Mouse (Mus musculus): Measurements from ENCODE around the gene Gab1.

Gene Gab1

GRCm38 (mm10) chr8:80872688-80873087 lies 7.6 kb downstream of the Gab1 start:
- DNase-seq (ENCODE audit: low read depth), result no peak

DNA sequence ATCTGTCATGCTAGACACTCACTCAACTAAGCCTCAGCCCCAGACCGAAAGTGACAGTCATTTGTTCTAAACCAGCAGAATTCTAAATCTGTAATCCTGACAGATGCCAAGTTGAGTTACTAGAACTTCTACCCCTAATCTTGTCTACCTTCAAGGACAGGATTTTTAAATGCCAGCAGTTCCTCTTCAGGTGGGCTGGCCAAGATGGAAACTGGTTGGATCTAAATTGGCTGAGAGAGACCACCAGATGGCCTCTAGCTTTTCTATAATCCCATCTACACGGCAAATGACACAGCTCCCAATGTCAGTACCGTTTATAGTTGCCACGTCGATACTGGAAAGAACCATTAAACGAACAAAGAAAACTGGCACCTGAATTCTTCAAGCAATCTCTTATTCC lies 8.9 kb downstream of the Gab1 start:
- no peak for DNase-seq (ENCODE audit: low read depth)

DNA sequence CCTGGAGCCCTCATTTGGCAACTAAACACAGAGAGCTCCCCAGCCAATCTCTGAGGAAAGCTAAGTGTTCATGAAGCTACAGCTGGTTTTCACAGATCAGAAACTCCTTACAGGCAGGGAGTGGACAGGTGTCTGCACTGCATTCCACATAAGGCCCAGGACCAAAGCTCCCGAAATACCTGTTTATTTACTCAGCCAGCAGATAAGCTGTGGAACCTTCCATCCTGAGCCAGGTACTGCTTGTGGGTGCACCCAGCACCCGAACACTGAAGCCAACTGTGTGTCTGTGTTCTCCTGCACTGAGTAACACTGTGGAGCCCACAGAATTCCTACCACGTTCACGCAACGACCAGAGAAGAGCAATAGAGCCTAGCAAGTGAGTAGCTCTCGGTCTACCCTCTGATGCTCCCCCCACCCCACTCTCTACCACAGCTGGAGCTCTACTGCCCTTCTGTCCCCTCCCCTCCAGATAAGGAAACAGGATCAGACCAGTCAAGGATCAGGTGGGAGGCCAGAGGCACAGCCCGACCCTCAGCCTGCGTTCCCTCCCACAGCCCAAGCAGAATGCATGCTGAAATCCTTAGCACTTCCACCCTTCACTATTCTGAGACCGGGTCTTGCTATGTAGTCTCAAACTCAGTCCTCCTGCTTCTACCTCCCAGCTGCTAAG lies 9.6 kb downstream of the Gab1 start:
- no peak for DNase-seq (ENCODE audit: low read depth)

DNA sequence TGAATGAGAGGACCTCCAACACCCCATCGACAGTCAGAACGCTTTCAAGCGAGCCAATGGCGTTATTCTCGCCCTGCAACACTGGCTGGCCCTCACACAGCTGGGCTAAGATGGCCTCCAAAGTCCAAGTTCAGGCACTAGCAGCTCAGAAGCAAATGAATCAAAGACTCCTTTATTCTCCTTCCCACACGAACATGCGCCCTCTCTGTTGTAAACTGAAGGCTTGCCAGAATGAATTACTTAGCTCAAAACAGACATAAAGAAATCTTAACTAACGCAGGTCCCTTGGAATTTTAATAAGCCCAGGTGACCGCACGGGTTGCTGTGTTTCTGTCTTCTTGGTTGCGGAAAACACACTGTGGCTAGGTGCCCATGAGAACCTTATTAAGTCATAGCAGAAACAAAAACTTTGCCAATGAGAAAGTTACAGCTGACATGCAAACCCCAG lies 10.4 kb downstream of the Gab1 start:
- no peak for DNase-seq (ENCODE audit: low read depth)

DNA sequence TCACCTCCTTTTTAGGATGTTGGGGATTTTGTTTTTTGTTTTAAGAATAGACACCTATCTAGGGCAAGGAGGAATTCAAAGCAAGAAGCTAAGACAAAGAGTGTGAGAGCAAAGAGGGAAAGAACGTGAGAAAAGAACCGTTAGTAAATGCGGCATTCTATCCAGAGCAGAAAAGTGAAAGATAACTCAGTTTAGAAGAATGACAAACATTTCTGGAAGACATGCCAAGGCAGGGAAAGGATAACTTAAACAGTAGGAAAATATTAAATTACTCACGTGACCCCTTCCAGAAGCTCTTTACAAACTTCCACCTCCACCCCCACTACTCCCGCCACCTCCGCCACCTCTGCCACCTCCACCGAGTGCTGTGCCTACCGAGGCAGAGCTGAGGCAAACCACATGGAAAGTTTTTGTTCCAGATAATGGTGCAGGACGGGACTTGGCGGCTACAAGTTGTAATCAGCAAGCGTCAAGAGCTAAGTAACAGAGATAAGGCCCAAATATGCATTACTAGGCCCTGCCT lies 11.5 kb downstream of the Gab1 start:
- DNase-seq (ENCODE audit: low read depth), result no peak

GRCm38 (mm10) chr8:80868006-80868702 lies 12.2 kb downstream of the Gab1 start:
- no peak for DNase-seq (ENCODE audit: low read depth)

DNA sequence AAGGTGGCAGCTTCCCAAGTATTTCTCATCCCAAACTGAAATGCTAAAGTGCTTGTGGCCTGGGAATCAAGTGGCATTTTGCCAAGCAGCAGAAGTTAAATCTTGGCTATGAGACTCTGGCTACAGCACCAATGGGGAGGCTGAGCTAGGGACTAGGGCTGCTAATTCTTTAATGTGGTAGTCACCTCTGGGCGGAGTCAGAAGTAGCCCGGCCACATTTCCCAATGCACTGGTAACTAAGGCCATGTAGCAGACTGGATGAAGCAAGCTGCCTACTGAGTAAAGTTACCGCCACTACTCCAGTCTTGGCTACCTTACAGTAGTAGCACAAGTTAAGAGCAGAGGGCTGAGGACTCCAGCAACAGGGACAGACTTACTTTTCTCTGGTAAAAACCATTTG lies 12.7 kb downstream of the Gab1 start:
- DNase-seq (ENCODE audit: low read depth), result no peak

DNA sequence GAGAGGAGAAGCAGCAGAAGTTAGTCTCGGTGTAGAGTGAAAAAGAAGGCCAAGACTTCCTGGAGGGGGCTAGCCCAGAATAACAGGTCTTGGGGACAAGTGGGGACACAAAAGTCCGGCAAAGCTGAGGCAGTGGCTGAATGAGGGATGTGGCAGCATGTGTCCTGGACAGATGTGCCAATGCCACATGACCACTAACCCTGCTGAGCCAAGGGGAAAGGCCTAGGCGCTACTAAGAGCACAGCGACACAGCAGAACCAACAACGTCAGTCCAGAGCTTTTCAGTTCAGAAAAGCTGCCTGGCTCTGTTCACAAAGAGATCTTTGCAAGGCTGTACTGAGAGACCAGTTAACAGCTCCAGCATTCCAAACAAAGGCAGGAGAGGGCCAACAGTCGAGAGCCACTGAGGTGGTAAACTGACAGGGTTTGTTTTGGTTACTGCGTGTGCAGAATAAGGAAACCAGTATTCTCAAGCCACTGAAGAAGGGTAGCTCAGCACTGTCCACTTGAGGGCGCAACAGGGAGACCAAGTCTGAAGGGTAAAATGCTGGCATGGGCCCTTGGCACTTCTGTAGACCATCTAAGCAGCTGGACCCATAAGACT lies 15.0 kb downstream of the Gab1 start:
- no peak for DNase-seq (ENCODE audit: low read depth)

- DNase-seq (ENCODE audit: low read depth), result no peak
Observed at GRCm38 (mm10) chr8:80863393-80863792, 16.9 kb downstream of the Gab1 start.

DNA sequence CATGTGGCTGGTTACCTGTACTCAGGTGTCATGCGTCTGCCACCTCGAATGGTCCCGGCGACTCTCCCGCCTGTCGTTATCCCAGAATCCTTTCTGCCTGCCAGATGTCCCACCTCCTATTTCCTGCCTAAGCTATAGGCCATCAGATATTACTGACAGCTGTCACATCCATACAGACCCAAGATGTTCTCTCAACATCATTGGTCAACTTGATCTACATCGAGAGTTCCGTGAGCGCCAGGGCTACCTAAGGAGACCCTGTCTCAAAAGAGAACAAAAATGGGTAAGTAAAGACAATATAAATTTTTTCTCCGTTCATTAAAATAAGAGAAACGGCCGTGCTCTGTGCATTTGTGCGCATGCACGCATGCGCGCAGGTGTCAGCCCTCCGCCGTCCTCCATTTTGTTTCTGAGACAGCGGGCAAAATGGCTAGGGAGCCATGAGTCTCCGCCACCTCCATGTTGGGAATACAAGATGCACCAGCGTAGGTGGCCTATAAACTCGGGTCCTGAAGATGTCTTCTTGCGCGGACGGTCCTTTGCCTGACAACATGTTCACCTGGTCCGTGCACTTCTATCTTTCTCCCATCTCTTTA lies 21.0 kb downstream of the Gab1 start:
- no peak for DNase-seq (ENCODE audit: low read depth)

DNA sequence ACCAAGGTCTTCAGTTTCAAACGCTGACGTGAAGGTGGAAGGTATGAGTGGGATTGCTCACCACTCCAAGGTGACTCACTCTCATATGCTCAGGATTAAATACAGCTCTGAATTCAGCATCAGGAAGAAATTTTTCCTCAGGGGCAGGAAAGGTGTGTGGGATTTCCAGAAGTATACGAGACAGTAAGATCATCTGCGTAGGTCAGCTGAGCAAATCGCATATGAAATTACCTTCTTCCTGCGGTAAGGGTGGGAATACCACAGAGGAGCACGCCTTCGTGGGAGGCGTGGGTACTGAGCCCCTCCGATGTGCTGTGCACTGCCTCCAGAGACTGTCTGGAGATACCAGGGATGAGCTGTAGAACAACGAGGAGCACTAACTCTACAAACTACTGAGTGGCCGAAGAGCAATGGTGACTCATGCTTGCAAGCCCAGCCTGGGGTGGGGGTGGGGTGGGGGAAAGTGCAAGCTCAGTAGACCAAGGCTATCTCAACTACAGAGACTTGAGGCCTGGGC lies 22.4 kb downstream of the Gab1 start:
- DNase-seq (ENCODE audit: low read depth), result no peak

DNA sequence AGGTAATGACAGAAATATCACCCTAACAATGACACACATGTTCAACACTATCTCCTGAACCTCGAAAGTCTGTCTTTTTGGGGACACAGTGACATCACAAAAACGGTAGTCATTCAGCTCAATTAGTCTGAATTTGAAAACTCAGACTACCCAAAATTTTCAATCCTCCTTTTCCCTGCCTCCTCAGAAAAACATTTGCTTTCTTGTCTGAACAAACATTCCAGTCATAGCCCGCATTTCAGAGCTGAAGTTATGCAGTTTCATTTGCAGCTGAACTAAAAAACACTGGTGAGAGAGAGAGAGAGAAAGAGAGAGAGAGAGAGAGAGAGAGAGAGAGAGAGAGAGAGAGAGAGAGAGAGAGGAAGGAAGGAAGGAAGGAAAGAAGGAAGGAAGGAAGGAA lies 23.2 kb downstream of the Gab1 start:
- DNase-seq (ENCODE audit: low read depth), result no peak

GRCm38 (mm10) chr8:80856606-80857005 lies 23.7 kb downstream of the Gab1 start:
- DNase-seq (ENCODE audit: low read depth), result no peak

GRCm38 (mm10) chr8:80853622-80854021 lies 26.7 kb downstream of the Gab1 start:
- DNase-seq (ENCODE audit: low read depth), result no peak

GRCm38 (mm10) chr8:80853208-80853607 lies 27.1 kb downstream of the Gab1 start:
- DNase-seq (ENCODE audit: low read depth), result no peak

DNA sequence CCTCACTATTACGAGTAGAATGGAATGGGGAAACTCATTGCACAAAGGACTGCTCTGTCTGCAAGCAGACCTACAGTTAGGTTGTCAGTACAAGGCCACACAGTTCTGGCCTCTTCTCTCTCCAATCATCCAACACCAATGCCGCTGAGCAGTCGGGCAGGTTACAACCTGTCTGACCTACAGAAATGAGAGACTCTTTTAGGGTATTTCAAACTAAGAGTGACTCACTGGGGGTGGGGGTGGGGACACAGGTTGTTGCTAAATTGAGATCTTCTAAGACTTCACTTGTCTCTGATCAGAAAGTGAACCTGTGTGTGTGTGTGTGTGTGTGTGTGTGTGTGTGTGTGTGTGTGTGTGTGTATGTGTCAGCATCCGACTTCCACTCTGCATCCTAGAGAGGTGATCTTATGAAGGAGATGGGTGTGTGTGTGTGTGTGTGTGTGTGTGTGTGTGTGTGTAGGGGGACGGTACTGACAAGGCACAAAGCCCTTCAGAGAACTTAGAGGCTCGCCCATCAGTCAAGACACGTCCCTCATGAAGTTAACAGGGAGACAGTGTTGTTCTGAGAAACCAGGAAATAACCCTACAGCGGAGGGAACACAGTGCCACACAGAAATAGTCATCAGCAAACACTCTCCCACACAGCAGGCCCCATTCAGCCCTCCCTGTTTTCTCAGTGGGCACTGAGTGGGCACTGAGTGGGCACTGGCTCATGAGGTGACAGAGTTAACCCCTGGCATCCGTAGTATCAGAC lies 27.7 kb downstream of the Gab1 start:
- DNase-seq (ENCODE audit: low read depth), result no peak

DNA sequence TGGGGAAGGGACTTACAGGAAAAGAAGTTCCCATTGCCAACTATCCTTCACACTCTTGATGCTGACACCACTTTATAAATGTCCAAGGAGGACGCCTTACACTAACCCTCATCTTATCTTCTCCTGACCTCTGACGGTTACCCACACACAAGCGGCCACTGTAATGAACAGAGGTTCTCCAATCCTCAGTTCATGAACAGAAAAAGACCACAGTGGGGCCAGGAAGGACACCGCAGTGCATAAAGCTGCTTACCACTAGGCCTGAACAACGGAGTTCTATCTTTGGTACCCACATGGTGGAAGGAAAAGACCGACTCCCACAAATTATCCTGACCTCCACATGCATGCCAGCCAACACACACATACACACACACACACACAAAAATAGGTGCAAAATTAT lies 28.7 kb downstream of the Gab1 start:
- DNase-seq (ENCODE audit: low read depth), result no peak

DNA sequence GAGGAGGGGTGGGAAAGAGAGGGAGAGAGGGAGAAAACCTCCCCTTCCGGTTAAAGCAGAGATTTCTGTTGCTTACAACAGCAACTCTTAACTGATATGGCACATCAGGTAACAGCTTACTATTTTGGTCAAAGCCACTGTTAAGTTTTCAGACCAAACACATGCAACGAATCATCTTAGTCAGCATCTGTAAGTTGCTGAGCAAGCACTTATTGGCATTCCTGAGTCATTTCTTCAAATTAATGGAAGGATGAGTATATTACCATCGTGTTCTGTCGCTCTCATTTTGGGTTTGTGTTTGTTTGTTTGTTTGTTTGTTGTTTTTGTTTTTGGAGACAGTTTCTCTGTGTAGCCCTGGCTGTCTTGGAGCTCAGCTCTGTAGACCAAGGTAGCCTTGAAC lies 30.3 kb downstream of the Gab1 start:
- DNase-seq (ENCODE audit: low read depth), result no peak

DNA sequence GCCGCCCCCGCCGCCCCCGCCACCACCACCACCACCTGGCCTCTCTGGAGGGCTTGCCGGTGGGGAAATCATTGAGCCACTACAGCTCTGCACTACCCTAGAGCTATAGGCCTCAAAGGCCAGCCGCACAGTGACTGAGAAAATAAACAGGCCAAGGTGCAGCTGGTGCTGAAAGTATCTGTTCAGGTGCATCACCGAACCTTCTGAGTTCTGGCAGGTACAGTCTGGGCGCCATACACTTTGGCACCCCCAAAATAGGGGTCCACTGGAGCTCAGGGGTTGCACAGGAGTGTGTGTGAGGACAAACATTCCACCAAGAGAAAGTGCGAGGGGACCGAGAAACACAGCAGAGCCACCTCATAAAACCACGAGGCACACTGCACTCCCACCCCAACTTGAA lies 31.7 kb downstream of the Gab1 start:
- DNase-seq (ENCODE audit: low read depth), result no peak

GRCm38 (mm10) chr8:80847912-80848311 lies 32.4 kb downstream of the Gab1 start:
- no peak for DNase-seq (ENCODE audit: low read depth)

- no peak for DNase-seq (ENCODE audit: low read depth)
Observed at GRCm38 (mm10) chr8:80845284-80845683, 35.0 kb downstream of the Gab1 start.

Data from 416B (cell line).